Mouse (Mus musculus): ENCODE data around the gene Txn1. TPM values are rescaled to one million over a fixed set of nuclear protein-coding genes. Genes with fewer than 3 reads are reported as not detected.

The Txn1 gene
- polyA plus RNA-seq, 1 experiment from 2014 or later: 307 TPM

DNA sequence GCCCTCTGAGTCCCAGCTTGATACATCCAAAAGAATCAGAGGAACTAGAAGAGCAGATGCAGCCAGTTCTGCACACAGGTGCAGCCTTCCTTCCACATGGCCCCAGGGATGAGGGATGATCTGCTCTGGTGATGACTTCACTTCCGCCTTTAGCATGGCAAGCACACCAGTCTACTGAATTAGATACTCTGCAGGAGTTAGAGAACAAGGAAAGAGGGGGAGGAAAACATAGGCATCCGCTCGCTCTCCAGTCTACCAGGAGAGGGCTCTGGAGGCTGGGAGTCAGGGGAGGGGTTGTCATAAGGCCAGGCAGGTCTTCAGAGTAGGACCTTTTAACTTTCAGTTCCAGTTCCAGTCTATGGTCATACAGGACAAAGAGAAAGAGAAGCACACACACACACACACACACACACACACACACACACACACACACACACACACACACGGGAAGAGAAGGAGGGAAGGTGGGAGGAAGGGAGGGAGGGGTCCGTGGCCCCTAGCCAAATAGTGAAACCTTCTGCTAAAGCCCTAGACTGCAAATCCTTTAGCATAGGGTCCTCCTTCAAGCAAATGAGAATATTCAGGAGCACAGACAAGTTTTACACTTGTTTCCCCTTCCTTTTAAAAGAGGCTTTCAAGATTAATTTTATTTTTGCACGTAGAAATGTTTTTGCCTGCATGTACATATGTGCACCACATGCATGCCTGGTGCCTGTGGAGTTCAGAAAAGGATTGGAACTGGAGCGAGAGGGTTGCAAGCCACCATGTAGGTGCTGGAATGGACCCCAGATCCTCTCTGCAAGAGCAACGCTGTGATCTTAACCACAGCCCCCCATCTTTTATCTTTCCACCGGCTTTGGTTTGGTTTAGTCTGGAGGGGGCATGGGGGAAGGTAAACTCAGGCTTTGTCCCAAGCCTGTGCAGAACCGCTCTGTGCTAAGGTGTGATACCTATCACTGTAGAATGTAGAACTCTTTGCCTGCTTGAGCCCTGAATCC lies 41.7 kb downstream of the Txn1 start:
- Histone ChIP-seq H3K36me3 (ENCODE audit: control insufficient read depth, insufficient read depth, low read length) (no peaks in the 10 kb centered on the region), H3K27me3 (ENCODE audit: control insufficient read depth, insufficient read depth, low read depth, low read length) (no peaks in the 10 kb centered on the region), H3K9me3 (replicated peaks; ENCODE audit: control insufficient read depth, low read length, poor library complexity, severe bottlenecking) (no peaks in the 10 kb centered on the region), H3K4me1 (ENCODE audit: control insufficient read depth, insufficient read depth, low read length) (no peaks in the 10 kb centered on the region), H3K4me2 (ENCODE audit: low read length) (no peak overlapping the region), H3K4me3 (ENCODE audit: low read depth, low read length) (no peak overlapping the region), H3K27ac (ENCODE audit: low read length) (no peak overlapping the region), H3K9ac (ENCODE audit: low read depth, low read length) (no peak overlapping the region)
- ATAC-seq: no peak
- WGBS: 72% methylated on average over 10 of the region's 10 CpGs

DNA sequence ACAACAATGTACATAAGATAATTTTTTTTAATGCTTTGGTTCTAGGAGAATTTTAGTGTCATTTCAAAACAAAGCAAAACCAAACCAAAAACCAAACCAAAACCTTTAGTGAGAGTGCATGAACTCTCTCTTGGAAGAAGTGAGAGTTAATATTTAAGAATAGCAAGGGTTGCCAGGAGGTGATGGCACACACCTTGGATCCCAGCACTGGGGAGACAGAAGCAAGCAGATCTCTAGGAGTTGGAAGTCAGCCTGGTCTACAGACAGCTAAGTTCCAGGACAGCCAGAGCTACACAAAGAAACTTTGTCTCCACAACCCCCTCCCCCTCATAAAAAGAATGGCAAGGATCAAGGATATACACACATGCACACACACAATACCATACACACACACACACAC lies 43.2 kb downstream of the Txn1 start:
- ATAC-seq: no peak
- Histone ChIP-seq H3K36me3 (ENCODE audit: control insufficient read depth, insufficient read depth, low read length) (no peaks in the 10 kb centered on the region), H3K27me3 (ENCODE audit: control insufficient read depth, insufficient read depth, low read depth, low read length) (no peaks in the 10 kb centered on the region), H3K9me3 (replicated peaks; ENCODE audit: control insufficient read depth, low read length, poor library complexity, severe bottlenecking) (no peaks in the 10 kb centered on the region), H3K9ac (ENCODE audit: low read depth, low read length) (no peak overlapping the region), H3K4me1 (ENCODE audit: control insufficient read depth, insufficient read depth, low read length) (no peaks in the 10 kb centered on the region), H3K27ac (ENCODE audit: low read length) (no peak overlapping the region), H3K4me2 (ENCODE audit: low read length) (no peak overlapping the region), H3K4me3 (ENCODE audit: low read depth, low read length) (no peak overlapping the region)

DNA sequence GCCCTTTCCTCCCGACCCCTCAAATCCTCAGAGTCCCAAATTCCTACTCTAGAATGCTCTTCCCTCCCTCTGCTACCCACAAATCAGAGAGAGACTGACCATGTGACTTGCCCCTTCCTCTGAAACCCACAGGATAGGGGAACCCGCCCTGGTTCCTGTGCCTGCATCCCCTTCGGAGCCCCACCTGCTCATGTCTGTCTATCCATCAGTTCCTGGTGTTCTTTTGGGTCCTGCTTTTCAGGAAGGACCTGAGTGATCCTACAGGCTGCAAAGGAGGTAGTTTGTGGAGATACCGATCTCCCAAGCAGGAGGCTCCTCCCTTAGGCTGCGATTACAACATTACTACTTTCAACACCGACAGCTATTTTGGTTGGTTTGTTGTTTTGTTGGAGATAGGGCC lies 47.4 kb downstream of the Txn1 start:
- H3K4me3 ChIP-seq (ENCODE audit: low read depth, low read length): no peak overlapping the region
- no peak overlapping the region for H3K27ac ChIP-seq (ENCODE audit: low read length)
- WGBS: 77% methylated on average over 6 of the region's 6 CpGs
- no peak for ATAC-seq
- no peak overlapping the region for H3K9ac ChIP-seq (ENCODE audit: low read depth, low read length)
- H3K27me3 ChIP-seq (ENCODE audit: control insufficient read depth, insufficient read depth, low read depth, low read length): no peaks in the 10 kb centered on the region
- no peaks in the 10 kb centered on the region for H3K36me3 ChIP-seq (ENCODE audit: control insufficient read depth, insufficient read depth, low read length)
- H3K4me1 ChIP-seq (ENCODE audit: control insufficient read depth, insufficient read depth, low read length): no peaks in the 10 kb centered on the region
- no peaks in the 10 kb centered on the region for H3K9me3 ChIP-seq (replicated peaks; ENCODE audit: control insufficient read depth, low read length, poor library complexity, severe bottlenecking)
- H3K4me2 ChIP-seq (ENCODE audit: low read length): no peak overlapping the region

GRCm38 (mm10) chr4:57906708-57907107 lies 49.5 kb downstream of the Txn1 start:
- ATAC-seq: no peak
- Histone ChIP-seq H3K9me3 (replicated peaks; ENCODE audit: control insufficient read depth, low read length, poor library complexity, severe bottlenecking) (no peaks in the 10 kb centered on the region), H3K4me2 (ENCODE audit: low read length) (no peak overlapping the region), H3K4me1 (ENCODE audit: control insufficient read depth, insufficient read depth, low read length) (no peaks in the 10 kb centered on the region), H3K9ac (ENCODE audit: low read depth, low read length) (no peak overlapping the region), H3K27ac (ENCODE audit: low read length) (no peak overlapping the region), H3K4me3 (ENCODE audit: low read depth, low read length) (no peak overlapping the region), H3K36me3 (ENCODE audit: control insufficient read depth, insufficient read depth, low read length) (no peaks in the 10 kb centered on the region), H3K27me3 (ENCODE audit: control insufficient read depth, insufficient read depth, low read depth, low read length) (no peaks in the 10 kb centered on the region)
- 13% methylated on average over 2 of the region's 2 CpGs for WGBS

- Histone ChIP-seq H3K4me1 (ENCODE audit: control insufficient read depth, insufficient read depth, low read length) (no peaks in the 10 kb centered on the region), H3K9me3 (replicated peaks; ENCODE audit: control insufficient read depth, low read length, poor library complexity, severe bottlenecking) (no peaks in the 10 kb centered on the region), H3K36me3 (ENCODE audit: control insufficient read depth, insufficient read depth, low read length) (no peaks in the 10 kb centered on the region), H3K9ac (ENCODE audit: low read depth, low read length) (no peak overlapping the region), H3K27ac (ENCODE audit: low read length) (no peak overlapping the region), H3K4me2 (ENCODE audit: low read length) (no peak overlapping the region), H3K27me3 (ENCODE audit: control insufficient read depth, insufficient read depth, low read depth, low read length) (no peaks in the 10 kb centered on the region), H3K4me3 (ENCODE audit: low read depth, low read length) (no peak overlapping the region)
- 19% methylated on average over 9 of the region's 9 CpGs for WGBS
- ATAC-seq: peak; percentile 69
Observed at GRCm38 (mm10) chr4:57904638-57905037, 51.6 kb downstream of the Txn1 start.

DNA sequence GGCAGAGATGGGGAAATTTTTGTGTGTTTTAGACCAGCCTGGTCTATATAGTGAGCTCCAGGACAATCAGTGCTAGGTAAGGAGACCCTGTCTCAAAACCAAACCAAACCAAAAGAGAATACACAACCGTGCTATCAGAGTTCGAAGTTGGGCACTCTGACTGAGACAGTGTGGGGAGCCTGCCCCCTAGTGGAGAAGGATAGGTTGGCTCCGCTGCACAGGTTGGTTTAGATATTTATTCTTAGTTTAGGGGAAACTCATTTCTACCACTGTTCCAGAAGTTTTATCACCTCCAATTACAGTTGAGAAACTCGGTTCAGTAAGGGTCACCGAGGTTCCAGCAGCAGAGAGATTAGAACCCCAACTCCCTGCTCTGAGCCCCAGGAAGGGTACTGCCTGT lies 52.0 kb downstream of the Txn1 start:
- Histone ChIP-seq H3K36me3 (ENCODE audit: control insufficient read depth, insufficient read depth, low read length) (no peaks in the 10 kb centered on the region), H3K4me3 (ENCODE audit: low read depth, low read length) (no peak overlapping the region), H3K9ac (ENCODE audit: low read depth, low read length) (no peak overlapping the region), H3K9me3 (replicated peaks; ENCODE audit: control insufficient read depth, low read length, poor library complexity, severe bottlenecking) (no peaks in the 10 kb centered on the region), H3K4me1 (ENCODE audit: control insufficient read depth, insufficient read depth, low read length) (no peaks in the 10 kb centered on the region), H3K4me2 (ENCODE audit: low read length) (no peak overlapping the region), H3K27ac (ENCODE audit: low read length) (no peak overlapping the region), H3K27me3 (ENCODE audit: control insufficient read depth, insufficient read depth, low read depth, low read length) (no peaks in the 10 kb centered on the region)
- ATAC-seq: peak; percentile 57
- WGBS: 11% methylated on average over 5 of the region's 5 CpGs

DNA sequence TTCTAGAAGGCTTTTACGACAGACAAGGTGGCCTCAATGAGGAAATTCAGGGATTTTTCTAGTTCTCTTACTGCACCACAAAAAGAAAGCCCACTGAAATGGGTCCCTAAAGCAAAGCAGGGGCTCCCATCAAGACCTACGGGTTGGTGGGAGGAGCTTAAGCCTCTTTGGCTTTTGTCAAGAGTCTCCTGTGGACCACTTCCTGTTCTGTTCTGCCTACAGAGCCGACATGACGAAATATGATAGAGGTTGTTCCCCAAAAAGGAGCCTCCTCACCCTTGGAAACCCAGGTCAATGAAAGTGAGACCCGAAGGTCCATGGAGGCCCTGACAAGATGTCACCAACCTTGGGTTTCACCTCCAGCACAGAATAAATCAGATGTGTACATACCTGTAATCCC lies 53.6 kb downstream of the Txn1 start:
- Histone ChIP-seq H3K27ac (ENCODE audit: low read length) (no peak overlapping the region), H3K4me3 (ENCODE audit: low read depth, low read length) (no peak overlapping the region), H3K9me3 (replicated peaks; ENCODE audit: control insufficient read depth, low read length, poor library complexity, severe bottlenecking) (no peaks in the 10 kb centered on the region), H3K4me1 (ENCODE audit: control insufficient read depth, insufficient read depth, low read length) (no peaks in the 10 kb centered on the region), H3K36me3 (ENCODE audit: control insufficient read depth, insufficient read depth, low read length) (no peaks in the 10 kb centered on the region), H3K4me2 (ENCODE audit: low read length) (no peak overlapping the region), H3K27me3 (ENCODE audit: control insufficient read depth, insufficient read depth, low read depth, low read length) (no peaks in the 10 kb centered on the region), H3K9ac (ENCODE audit: low read depth, low read length) (no peak overlapping the region)
- 88% methylated on average over 5 of the region's 5 CpGs for WGBS
- ATAC-seq: no peak

GRCm38 (mm10) chr4:57901210-57901609 lies 55.0 kb downstream of the Txn1 start:
- 15% methylated on average over 4 of the region's 4 CpGs for WGBS
- no peak for ATAC-seq
- Histone ChIP-seq H3K9me3 (replicated peaks; ENCODE audit: control insufficient read depth, low read length, poor library complexity, severe bottlenecking) (no peaks in the 10 kb centered on the region), H3K4me1 (ENCODE audit: control insufficient read depth, insufficient read depth, low read length) (no peaks in the 10 kb centered on the region), H3K9ac (ENCODE audit: low read depth, low read length) (no peak overlapping the region), H3K4me3 (ENCODE audit: low read depth, low read length) (no peak overlapping the region), H3K27ac (ENCODE audit: low read length) (no peak overlapping the region), H3K36me3 (ENCODE audit: control insufficient read depth, insufficient read depth, low read length) (no peaks in the 10 kb centered on the region), H3K4me2 (ENCODE audit: low read length) (no peak overlapping the region), H3K27me3 (ENCODE audit: control insufficient read depth, insufficient read depth, low read depth, low read length) (no peaks in the 10 kb centered on the region)

DNA sequence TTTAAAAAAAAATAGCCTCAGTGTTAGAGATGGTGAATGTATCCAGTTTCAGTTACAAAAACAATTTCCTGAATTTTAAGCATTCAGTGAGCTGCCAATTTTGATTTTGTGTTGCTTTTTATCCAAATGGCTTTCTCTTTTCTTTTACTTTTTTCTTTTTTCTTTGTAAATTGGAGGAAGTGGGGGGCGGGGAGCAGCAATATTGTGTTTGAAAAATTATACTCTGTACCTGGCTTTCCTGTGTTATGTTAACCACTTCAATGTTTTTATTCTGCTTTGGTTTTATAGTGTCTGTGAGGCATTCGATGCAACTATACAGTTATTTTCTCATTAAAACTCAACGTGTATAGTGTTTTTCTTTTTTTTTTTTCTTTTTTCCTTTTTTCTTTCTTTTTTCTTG lies 59.6 kb downstream of the Txn1 start:
- no peak overlapping the region for H3K4me3 ChIP-seq (ENCODE audit: low read depth, low read length)
- no peak overlapping the region for H3K9ac ChIP-seq (ENCODE audit: low read depth, low read length)
- H3K27me3 ChIP-seq (ENCODE audit: control insufficient read depth, insufficient read depth, low read depth, low read length): no peaks in the 10 kb centered on the region
- H3K4me1 ChIP-seq (ENCODE audit: control insufficient read depth, insufficient read depth, low read length): peaks cover 10% of the 10 kb centered on the region
- no peaks in the 10 kb centered on the region for H3K36me3 ChIP-seq (ENCODE audit: control insufficient read depth, insufficient read depth, low read length)
- WGBS: 79% methylated on average over 3 of the region's 3 CpGs
- no peaks in the 10 kb centered on the region for H3K9me3 ChIP-seq (replicated peaks; ENCODE audit: control insufficient read depth, low read length, poor library complexity, severe bottlenecking)
- ATAC-seq: no peak
- no peak overlapping the region for H3K27ac ChIP-seq (ENCODE audit: low read length)
- H3K4me2 ChIP-seq (ENCODE audit: low read length): no peak overlapping the region

Measured in midbrain, embryonic 16.5 days (tissue).